Mouse (Mus musculus) MEL (cell line): ENCODE measurements at regions not wholly inside any gene's neighbourhood (a gene's known extent, or its start where the extent isn't known, plus 50 kb on each side); places are given as distances from the start of the nearest gene placed in this dataset.

Experiments used
- DNase-seq: peaks from one replicate; pipeline ENCODE4 v3.0.0; 2011; ENCODE audit warnings: low read depth, low spot score
- H3K27ac ChIP-seq: 2 replicates; pipeline ENCODE4 v1.5.1; 2012; ENCODE audit warnings: low read depth, mild to moderate bottlenecking, control low read depth, low read length, moderate library complexity; ENCODE audit not compliant: control insufficient read depth
- H3K27me3 ChIP-seq, 2 experiments: fragments of 150-350 bp in 1 of 2; sonication (generic) in 1 of 2; 2 replicates each; pipeline ENCODE4 v1.6.1; 2012; ENCODE audit warnings: low read length in 2 of 2, mild to moderate bottlenecking in 2 of 2, improper control_type of control experiment in 1 of 2, moderate library complexity in 1 of 2; ENCODE audit not compliant: insufficient read depth in 2 of 2, control insufficient read depth in 1 of 2
- H3K36me3 ChIP-seq, 2 experiments: 2 replicates each; pipeline ENCODE4 v1.6.1; 2012 to 2014; ENCODE audit warnings: low read length in 2 of 2, improper control_type of control experiment in 1 of 2, inconsistent platforms in 1 of 2, mild to moderate bottlenecking in 1 of 2; ENCODE audit not compliant: insufficient read depth in 2 of 2, control insufficient read depth in 1 of 2
- H3K4me1 ChIP-seq, 2 experiments: fragments of 150-350 bp in 1 of 2; sonication (generic) in 1 of 2; 2 replicates each; pipeline ENCODE4 v1.6.1; 2012; ENCODE audit warnings: low read length in 2 of 2, improper control_type of control experiment in 1 of 2, mild to moderate bottlenecking in 1 of 2; ENCODE audit not compliant: insufficient read depth in 2 of 2, control insufficient read depth in 1 of 2
- H3K4me3 ChIP-seq, 2 experiments: fragments of 150-350 bp in 1 of 2; sonication (generic) in 1 of 2; 2 replicates each; pipeline ENCODE4 v1.5.1; 2012; ENCODE audit warnings: low read depth in 2 of 2, low read length in 2 of 2, mild to moderate bottlenecking in 2 of 2, moderate library complexity in 2 of 2, control low read depth in 1 of 2, improper control_type of control experiment in 1 of 2; ENCODE audit not compliant: control insufficient read depth in 1 of 2, insufficient read depth in 1 of 2
- H3K79me2 ChIP-seq: 2 replicates; pipeline ENCODE4 v1.6.1; 2012; ENCODE audit warnings: mild to moderate bottlenecking, low read length, moderate library complexity; ENCODE audit not compliant: control insufficient read depth, poor library complexity, insufficient read depth
- H3K9ac ChIP-seq: 2 replicates; pipeline ENCODE4 v1.6.1; 2012; ENCODE audit warnings: low read depth, mild to moderate bottlenecking, control low read depth, low read length, moderate library complexity; ENCODE audit not compliant: control insufficient read depth, poor library complexity, severe bottlenecking
- H3K9me3 ChIP-seq: fragments of 150-350 bp; sonication (generic); replicated peaks from 2 replicates; pipeline ENCODE4 v1.6.1; 2012; ENCODE audit warnings: mild to moderate bottlenecking, low read length, improper control_type of control experiment, moderate library complexity; ENCODE audit not compliant: insufficient read depth
- BHLHE40 ChIP-seq: IDR thresholded peaks from 2 replicates; pipeline ENCODE4 v1.6.1; 2012; ENCODE audit warnings: low read depth, mild to moderate bottlenecking, inconsistent platforms, low read length, improper control_type of control experiment, borderline replicate concordance
- CHD2 ChIP-seq: IDR thresholded peaks from 2 replicates; pipeline ENCODE4 v1.6.1; 2011; ENCODE audit warnings: low read length, improper control_type of control experiment
- CTCF ChIP-seq, 3 experiments: IDR thresholded peaks in 2 of 3; conservative IDR thresholded peaks in 1 of 3; 2 replicates each; pipeline ENCODE4 v1.5.1; 2011 to 2012; ENCODE audit warnings: low read length in 3 of 3, low read depth in 2 of 3, mild to moderate bottlenecking in 2 of 3, improper control_type of control experiment in 1 of 3, inconsistent platforms in 1 of 3, mixed read lengths in 1 of 3, moderate library complexity in 1 of 3; ENCODE audit not compliant: control insufficient read depth in 1 of 3, insufficient read depth in 1 of 3, poor library complexity in 1 of 3, severe bottlenecking in 1 of 3
- E2F4 ChIP-seq: IDR thresholded peaks from 2 replicates; pipeline ENCODE4 v1.6.1; 2011; ENCODE audit warnings: low read depth, low read length, improper control_type of control experiment, borderline replicate concordance
- GABPA ChIP-seq: IDR thresholded peaks from 2 replicates; pipeline ENCODE4 v1.6.1; 2012; ENCODE audit warnings: low read depth, mild to moderate bottlenecking, inconsistent platforms, low read length, improper control_type of control experiment, moderate library complexity
- GATA1 ChIP-seq: IDR thresholded peaks from 2 replicates; pipeline ENCODE4 v1.6.1; 2011; ENCODE audit warnings: low read depth, low read length, improper control_type of control experiment
- JUND ChIP-seq: IDR thresholded peaks from 2 replicates; pipeline ENCODE4 v1.6.1; 2011; ENCODE audit warnings: low read depth, mild to moderate bottlenecking, improper control_type of control experiment, low read length
- KAT2A ChIP-seq: conservative IDR thresholded peaks from 2 replicates; pipeline ENCODE4 v1.6.1; 2012; ENCODE audit warnings: low read depth, low read length, improper control_type of control experiment, inconsistent platforms
- MAFK ChIP-seq: IDR thresholded peaks from 2 replicates; pipeline ENCODE4 v1.6.1; 2011; ENCODE audit warnings: low read depth, mild to moderate bottlenecking, low read length, improper control_type of control experiment, borderline replicate concordance
- MEF2A ChIP-seq: IDR thresholded peaks from 2 replicates; pipeline ENCODE4 v1.6.1; 2014; ENCODE audit warnings: low read depth, mild to moderate bottlenecking, inconsistent platforms, low read length, improper control_type of control experiment; ENCODE audit not compliant: poor library complexity, insufficient replicate concordance, severe bottlenecking; ENCODE audit errors: extremely low read depth
- NELFE ChIP-seq: IDR thresholded peaks from 2 replicates; pipeline ENCODE4 v1.6.1; 2011; ENCODE audit warnings: low read depth, low read length, improper control_type of control experiment
- NRF1 ChIP-seq: IDR thresholded peaks from 2 replicates; pipeline ENCODE4 v1.6.1; 2014; ENCODE audit warnings: low read depth, mild to moderate bottlenecking, inconsistent platforms, low read length, improper control_type of control experiment, moderate library complexity; ENCODE audit not compliant: poor library complexity, insufficient read depth, severe bottlenecking
- POLR2A ChIP-seq, 2 experiments: IDR thresholded peaks; 2 replicates each; pipeline ENCODE4 v1.6.1; 2011 to 2012; ENCODE audit warnings: low read length in 2 of 2, mild to moderate bottlenecking in 2 of 2, control low read depth in 1 of 2, improper control_type of control experiment in 1 of 2, low read depth in 1 of 2, moderate library complexity in 1 of 2; ENCODE audit not compliant: control insufficient read depth in 1 of 2, insufficient read depth in 1 of 2, poor library complexity in 1 of 2
- POLR2AphosphoS2 ChIP-seq: IDR thresholded peaks from 2 replicates; pipeline ENCODE4 v1.6.1; 2011; ENCODE audit warnings: low read length, improper control_type of control experiment
- POLR2AphosphoS5 ChIP-seq: IDR thresholded peaks from 2 replicates; pipeline ENCODE4 v1.6.1; 2012; ENCODE audit warnings: low read depth, borderline replicate concordance, mild to moderate bottlenecking, inconsistent platforms, low read length, moderate library complexity, mixed read lengths
- RAD21 ChIP-seq: IDR thresholded peaks from 2 replicates; pipeline ENCODE4 v1.6.1; 2011; ENCODE audit warnings: mild to moderate bottlenecking, low read depth, low read length, improper control_type of control experiment
- RCOR1 ChIP-seq: IDR thresholded peaks from 2 replicates; pipeline ENCODE4 v1.6.1; 2012; ENCODE audit warnings: low read depth, mild to moderate bottlenecking, inconsistent platforms, low read length, improper control_type of control experiment
- SMC3 ChIP-seq: IDR thresholded peaks from 2 replicates; pipeline ENCODE4 v1.6.1; 2011; ENCODE audit warnings: low read depth, low read length, improper control_type of control experiment
- TBP ChIP-seq: IDR thresholded peaks from 2 replicates; pipeline ENCODE4 v1.8.0; 2011; ENCODE audit warnings: low read depth, low read length, improper control_type of control experiment
- TCF12 ChIP-seq: IDR thresholded peaks from 2 replicates; pipeline ENCODE4 v1.6.1; 2014; ENCODE audit warnings: low read depth, mild to moderate bottlenecking, inconsistent platforms, low read length, improper control_type of control experiment, moderate library complexity
- UBTF ChIP-seq: IDR thresholded peaks from 2 replicates; pipeline ENCODE4 v1.6.1; 2012; ENCODE audit warnings: low read depth, mild to moderate bottlenecking, inconsistent platforms, low read length, improper control_type of control experiment, moderate library complexity, borderline replicate concordance; ENCODE audit not compliant: insufficient read depth
- USF1 ChIP-seq: IDR thresholded peaks from 2 replicates; pipeline ENCODE4 v1.6.1; 2014; ENCODE audit warnings: low read depth, mild to moderate bottlenecking, inconsistent platforms, low read length, improper control_type of control experiment, moderate library complexity
- USF2 ChIP-seq, 2 experiments: IDR thresholded peaks; 2 replicates each; pipeline ENCODE4 v1.6.1; 2011 to 2012; ENCODE audit warnings: improper control_type of control experiment in 2 of 2, low read length in 2 of 2, borderline replicate concordance in 1 of 2, inconsistent platforms in 1 of 2, low read depth in 1 of 2, mild to moderate bottlenecking in 1 of 2; ENCODE audit not compliant: insufficient read depth in 1 of 2
- ZKSCAN1 ChIP-seq: IDR thresholded peaks from 2 replicates; pipeline ENCODE4 v1.6.1; 2012; ENCODE audit warnings: low read depth, mild to moderate bottlenecking, inconsistent platforms, low read length, improper control_type of control experiment, moderate library complexity
- ZNF384 ChIP-seq: IDR thresholded peaks from 2 replicates; pipeline ENCODE4 v1.6.1; 2012; ENCODE audit warnings: low read depth, mild to moderate bottlenecking, inconsistent platforms, low read length, improper control_type of control experiment

- peak; percentile 92 for TF ChIP-seq USF1
- TF ChIP-seq RCOR1 = peak; percentile 98
- no peak for TF ChIP-seq TBP
- peak; percentile 34 for TF ChIP-seq CHD2
- TF ChIP-seq MEF2A = 0 out of 2 replicates have a peak, but pooled peaks have one; percentile 35
- no peak for TF ChIP-seq ZKSCAN1
- TF ChIP-seq GABPA = no peak
- peak; percentile 40; the same call in 1 of the 2 replicates for TF ChIP-seq NRF1
- TF ChIP-seq NELFE = peak; percentile 62
- peak in 1 of 2 experiments; percentile 54; a peak in 1 of 4 replicates for TF ChIP-seq USF2 (IDR thresholded peaks at IDR 0.05; ENCODE audit: borderline replicate concordance in 1 of 2, insufficient read depth in 1 of 2, low read depth in 1 of 2, low read length in 2 of 2)
- TF ChIP-seq BHLHE40 = peak; percentile 51; the same call in 1 of the 2 replicates
- TF ChIP-seq POLR2AphosphoS5 = no peak
Observed at GRCm38 (mm10) chr7:111179401-111180271, 96.8 kb upstream of the Eif4g2 start (continued).

- DNase-seq = no peak
- TF ChIP-seq TCF12 (no peak), GATA1 (no peak), POLR2A (IDR thresholded peaks at IDR 0.05; ENCODE audit: control insufficient read depth in 1 of 2, insufficient read depth in 1 of 2, low read depth in 1 of 2, low read length in 2 of 2, poor library complexity in 1 of 2) (no peak), MAFK (no peak), CTCF (IDR thresholded peaks at IDR 0.05 in 2 of 3, conservative IDR thresholded peaks at IDR 0.05 in 1 of 3; ENCODE audit: control insufficient read depth in 1 of 3, insufficient read depth in 1 of 3, low read depth in 2 of 3, low read length in 3 of 3, poor library complexity in 1 of 3, severe bottlenecking in 1 of 3) (no peak), CHD2 (no peak), KAT2A (no peak), UBTF (no peak), NELFE (no peak), POLR2AphosphoS2 (no peak), ZNF384 (no peak), SMC3 (no peak), RAD21 (no peak), JUND (no peak), E2F4 (no peak), POLR2AphosphoS5 (no peak)
- H3K27ac ChIP-seq = no peak overlapping the region
- no peaks in the 10 kb centered on the region; the same call in 1 of the 2 replicates for H3K79me2 ChIP-seq
- H3K9ac ChIP-seq = no peak overlapping the region
- H3K36me3 ChIP-seq = peaks cover 0 to 19% of the 10 kb centered on the region in 2 experiments; a peak in 2 of 4 replicates
- no peak overlapping the region for H3K4me3 ChIP-seq
- H3K27me3 ChIP-seq = no peaks in the 10 kb centered on the region
- H3K9me3 ChIP-seq = no peaks in the 10 kb centered on the region
- H3K4me1 ChIP-seq = peaks cover 17 to 22% of the 10 kb centered on the region in 2 experiments
Observed at GRCm38 (mm10) chr7:111174393-111175124, 91.7 kb upstream of the Eif4g2 start.
